Mouse (Mus musculus): ENCODE data around the gene Gucy2f. TPM values are rescaled to one million over a fixed set of nuclear protein-coding genes. Genes with fewer than 3 reads are reported as not detected.

Gene Gucy2f
- polyA plus RNA-seq, 1 experiment from 2014 or later, result not detected

- no peaks in the 10 kb centered on the region for H3K9me3 ChIP-seq (ENCODE audit: control insufficient read depth, low read length)
- H3K4me1 ChIP-seq (ENCODE audit: control insufficient read depth, insufficient read depth, low read length), result no peaks in the 10 kb centered on the region
- no peaks in the 10 kb centered on the region for H3K36me3 ChIP-seq (ENCODE audit: control insufficient read depth, insufficient read depth, low read length)
- no peak for ATAC-seq (ENCODE audit: low FRiP score, low TSS enrichment)
- H3K27me3 ChIP-seq (ENCODE audit: control insufficient read depth, insufficient read depth, low read length), result no peaks in the 10 kb centered on the region
- H3K4me3 ChIP-seq (ENCODE audit: low read length), result no peak overlapping the region
- no peak overlapping the region for H3K27ac ChIP-seq (ENCODE audit: low read depth, low read length)
- no peak overlapping the region for H3K4me2 ChIP-seq (replicated peaks; ENCODE audit: low read depth, low read length)
- H3K9ac ChIP-seq (ENCODE audit: low read depth, low read length), result no peak overlapping the region
- WGBS, result 81% methylated on average over 1 of the region's 1 CpGs
These were observed 1.2 kb downstream of the Gucy2f start for GRCm38 (mm10) chrX:142195551-142195950.

GRCm38 (mm10) chrX:142194420-142194819 lies 2.3 kb downstream of the Gucy2f start:
- 72% methylated on average over 6 of the region's 6 CpGs for WGBS
- Histone ChIP-seq H3K9ac (ENCODE audit: low read depth, low read length) (no peak overlapping the region), H3K36me3 (ENCODE audit: control insufficient read depth, insufficient read depth, low read length) (no peaks in the 10 kb centered on the region), H3K4me2 (replicated peaks; ENCODE audit: low read depth, low read length) (no peak overlapping the region), H3K27me3 (ENCODE audit: control insufficient read depth, insufficient read depth, low read length) (no peaks in the 10 kb centered on the region), H3K4me1 (ENCODE audit: control insufficient read depth, insufficient read depth, low read length) (no peaks in the 10 kb centered on the region), H3K27ac (ENCODE audit: low read depth, low read length) (no peak overlapping the region), H3K4me3 (ENCODE audit: low read length) (no peak overlapping the region), H3K9me3 (ENCODE audit: control insufficient read depth, low read length) (no peaks in the 10 kb centered on the region)
- no peak for ATAC-seq (ENCODE audit: low FRiP score, low TSS enrichment)

- 78% methylated on average over 2 of the region's 2 CpGs for WGBS
- Histone ChIP-seq H3K36me3 (ENCODE audit: control insufficient read depth, insufficient read depth, low read length) (no peaks in the 10 kb centered on the region), H3K4me1 (ENCODE audit: control insufficient read depth, insufficient read depth, low read length) (no peaks in the 10 kb centered on the region), H3K9ac (ENCODE audit: low read depth, low read length) (no peak overlapping the region), H3K27ac (ENCODE audit: low read depth, low read length) (no peak overlapping the region), H3K27me3 (ENCODE audit: control insufficient read depth, insufficient read depth, low read length) (no peaks in the 10 kb centered on the region), H3K4me3 (ENCODE audit: low read length) (no peak overlapping the region), H3K4me2 (replicated peaks; ENCODE audit: low read depth, low read length) (no peak overlapping the region), H3K9me3 (ENCODE audit: control insufficient read depth, low read length) (no peaks in the 10 kb centered on the region)
- ATAC-seq (ENCODE audit: low FRiP score, low TSS enrichment), result no peak
These were observed 6.4 kb downstream of the Gucy2f start for GRCm38 (mm10) chrX:142190355-142190754.

- H3K27me3 ChIP-seq (ENCODE audit: control insufficient read depth, insufficient read depth, low read length), result no peaks in the 10 kb centered on the region
- no peak overlapping the region for H3K27ac ChIP-seq (ENCODE audit: low read depth, low read length)
- no peak overlapping the region for H3K4me2 ChIP-seq (replicated peaks; ENCODE audit: low read depth, low read length)
- peak; percentile 60; the same call in 1 of the 2 replicates for ATAC-seq (ENCODE audit: low FRiP score, low TSS enrichment)
- H3K4me3 ChIP-seq (ENCODE audit: low read length), result no peak overlapping the region
- H3K9ac ChIP-seq (ENCODE audit: low read depth, low read length), result no peak overlapping the region
- H3K4me1 ChIP-seq (ENCODE audit: control insufficient read depth, insufficient read depth, low read length), result no peaks in the 10 kb centered on the region
- H3K9me3 ChIP-seq (ENCODE audit: control insufficient read depth, low read length), result no peaks in the 10 kb centered on the region
- H3K36me3 ChIP-seq (ENCODE audit: control insufficient read depth, insufficient read depth, low read length), result no peaks in the 10 kb centered on the region
- 41% methylated on average over 22 of the region's 22 CpGs for WGBS
These were observed 7.6 kb downstream of the Gucy2f start for GRCm38 (mm10) chrX:142189023-142189703.

- no peak for ATAC-seq (ENCODE audit: low FRiP score, low TSS enrichment)
- no peak overlapping the region for H3K4me3 ChIP-seq (ENCODE audit: low read length)
- no peak overlapping the region for H3K27ac ChIP-seq (ENCODE audit: low read depth, low read length)
- H3K9ac ChIP-seq (ENCODE audit: low read depth, low read length), result no peak overlapping the region
- H3K9me3 ChIP-seq (ENCODE audit: control insufficient read depth, low read length), result no peaks in the 10 kb centered on the region
- H3K27me3 ChIP-seq (ENCODE audit: control insufficient read depth, insufficient read depth, low read length), result no peaks in the 10 kb centered on the region
- WGBS, result 67% methylated on average over 2 of the region's 2 CpGs
- no peaks in the 10 kb centered on the region for H3K4me1 ChIP-seq (ENCODE audit: control insufficient read depth, insufficient read depth, low read length)
- H3K36me3 ChIP-seq (ENCODE audit: control insufficient read depth, insufficient read depth, low read length), result no peaks in the 10 kb centered on the region
- H3K4me2 ChIP-seq (replicated peaks; ENCODE audit: low read depth, low read length), result no peak overlapping the region
These were observed 14.7 kb downstream of the Gucy2f start for GRCm38 (mm10) chrX:142182026-142182425.

GRCm38 (mm10) chrX:142176981-142177380 lies 19.8 kb downstream of the Gucy2f start:
- no peaks in the 10 kb centered on the region for H3K27me3 ChIP-seq (ENCODE audit: control insufficient read depth, insufficient read depth, low read length)
- H3K36me3 ChIP-seq (ENCODE audit: control insufficient read depth, insufficient read depth, low read length), result no peaks in the 10 kb centered on the region
- H3K4me2 ChIP-seq (replicated peaks; ENCODE audit: low read depth, low read length), result no peak overlapping the region
- no peak overlapping the region for H3K4me3 ChIP-seq (ENCODE audit: low read length)
- H3K27ac ChIP-seq (ENCODE audit: low read depth, low read length), result no peak overlapping the region
- H3K4me1 ChIP-seq (ENCODE audit: control insufficient read depth, insufficient read depth, low read length), result no peaks in the 10 kb centered on the region
- H3K9ac ChIP-seq (ENCODE audit: low read depth, low read length), result no peak overlapping the region
- no peak for ATAC-seq (ENCODE audit: low FRiP score, low TSS enrichment)
- no peaks in the 10 kb centered on the region for H3K9me3 ChIP-seq (ENCODE audit: control insufficient read depth, low read length)

GRCm38 (mm10) chrX:142115779-142116178 lies 81.0 kb downstream of the Gucy2f start:
- no peaks in the 10 kb centered on the region for H3K9me3 ChIP-seq (ENCODE audit: control insufficient read depth, low read length)
- H3K27me3 ChIP-seq (ENCODE audit: control insufficient read depth, insufficient read depth, low read length), result peaks cover 10% of the 10 kb centered on the region; the same call in 1 of the 2 replicates
- no peak overlapping the region for H3K9ac ChIP-seq (ENCODE audit: low read depth, low read length)
- H3K27ac ChIP-seq (ENCODE audit: low read depth, low read length), result no peak overlapping the region
- no peak overlapping the region for H3K4me2 ChIP-seq (replicated peaks; ENCODE audit: low read depth, low read length)
- H3K4me1 ChIP-seq (ENCODE audit: control insufficient read depth, insufficient read depth, low read length), result no peaks in the 10 kb centered on the region
- no peak overlapping the region for H3K4me3 ChIP-seq (ENCODE audit: low read length)
- no peaks in the 10 kb centered on the region for H3K36me3 ChIP-seq (ENCODE audit: control insufficient read depth, insufficient read depth, low read length)
- ATAC-seq (ENCODE audit: low FRiP score, low TSS enrichment), result no peak

- H3K4me3 ChIP-seq (ENCODE audit: low read length), result no peak overlapping the region
- H3K9me3 ChIP-seq (ENCODE audit: control insufficient read depth, low read length), result no peaks in the 10 kb centered on the region
- H3K4me1 ChIP-seq (ENCODE audit: control insufficient read depth, insufficient read depth, low read length), result no peaks in the 10 kb centered on the region
- H3K9ac ChIP-seq (ENCODE audit: low read depth, low read length), result no peak overlapping the region
- ATAC-seq (ENCODE audit: low FRiP score, low TSS enrichment), result no peak
- H3K27me3 ChIP-seq (ENCODE audit: control insufficient read depth, insufficient read depth, low read length), result peaks cover 10% of the 10 kb centered on the region; the same call in 1 of the 2 replicates
- 72% methylated on average over 6 of the region's 6 CpGs for WGBS
- H3K4me2 ChIP-seq (replicated peaks; ENCODE audit: low read depth, low read length), result no peak overlapping the region
- H3K36me3 ChIP-seq (ENCODE audit: control insufficient read depth, insufficient read depth, low read length), result no peaks in the 10 kb centered on the region
- H3K27ac ChIP-seq (ENCODE audit: low read depth, low read length), result no peak overlapping the region
These were observed 85.5 kb downstream of the Gucy2f start for GRCm38 (mm10) chrX:142111236-142111635.

GRCm38 (mm10) chrX:142096904-142097303 lies 99.8 kb downstream of the Gucy2f start:
- H3K27ac ChIP-seq (ENCODE audit: low read depth, low read length), result no peak overlapping the region
- H3K27me3 ChIP-seq (ENCODE audit: control insufficient read depth, insufficient read depth, low read length), result peaks cover 4% of the 10 kb centered on the region; the same call in 1 of the 2 replicates
- no peak overlapping the region for H3K9ac ChIP-seq (ENCODE audit: low read depth, low read length)
- no peaks in the 10 kb centered on the region for H3K9me3 ChIP-seq (ENCODE audit: control insufficient read depth, low read length)
- no peak overlapping the region for H3K4me2 ChIP-seq (replicated peaks; ENCODE audit: low read depth, low read length)
- H3K36me3 ChIP-seq (ENCODE audit: control insufficient read depth, insufficient read depth, low read length), result no peaks in the 10 kb centered on the region
- WGBS, result 57% methylated on average over 3 of the region's 3 CpGs
- H3K4me1 ChIP-seq (ENCODE audit: control insufficient read depth, insufficient read depth, low read length), result no peaks in the 10 kb centered on the region
- H3K4me3 ChIP-seq (ENCODE audit: low read length), result no peak overlapping the region
- no peak for ATAC-seq (ENCODE audit: low FRiP score, low TSS enrichment)
